Mouse (Mus musculus) MEL (cell line): ENCODE results near the gene Klk7. TPM values are rescaled to one million over a fixed set of nuclear protein-coding genes. Genes with fewer than 3 reads are reported as not detected.

ENCODE experiments used
- DNase-seq: peaks from one replicate; pipeline ENCODE4 v3.0.0; 2011; ENCODE audit warnings: low read depth, low spot score
- H3K27ac ChIP-seq: 2 replicates; pipeline ENCODE4 v1.5.1; 2012; ENCODE audit warnings: low read depth, mild to moderate bottlenecking, control low read depth, low read length, moderate library complexity; ENCODE audit not compliant: control insufficient read depth
- H3K27me3 ChIP-seq, 2 experiments: fragments of 150-350 bp in 1 of 2; sonication (generic) in 1 of 2; 2 replicates each; pipeline ENCODE4 v1.6.1; 2012; ENCODE audit warnings: low read length in 2 of 2, mild to moderate bottlenecking in 2 of 2, improper control_type of control experiment in 1 of 2, moderate library complexity in 1 of 2; ENCODE audit not compliant: insufficient read depth in 2 of 2, control insufficient read depth in 1 of 2
- H3K36me3 ChIP-seq, 2 experiments: 2 replicates each; pipeline ENCODE4 v1.6.1; 2012 to 2014; ENCODE audit warnings: low read length in 2 of 2, improper control_type of control experiment in 1 of 2, inconsistent platforms in 1 of 2, mild to moderate bottlenecking in 1 of 2; ENCODE audit not compliant: insufficient read depth in 2 of 2, control insufficient read depth in 1 of 2
- H3K4me1 ChIP-seq, 2 experiments: fragments of 150-350 bp in 1 of 2; sonication (generic) in 1 of 2; 2 replicates each; pipeline ENCODE4 v1.6.1; 2012; ENCODE audit warnings: low read length in 2 of 2, improper control_type of control experiment in 1 of 2, mild to moderate bottlenecking in 1 of 2; ENCODE audit not compliant: insufficient read depth in 2 of 2, control insufficient read depth in 1 of 2
- H3K4me3 ChIP-seq, 2 experiments: fragments of 150-350 bp in 1 of 2; sonication (generic) in 1 of 2; 2 replicates each; pipeline ENCODE4 v1.5.1; 2012; ENCODE audit warnings: low read depth in 2 of 2, low read length in 2 of 2, mild to moderate bottlenecking in 2 of 2, moderate library complexity in 2 of 2, control low read depth in 1 of 2, improper control_type of control experiment in 1 of 2; ENCODE audit not compliant: control insufficient read depth in 1 of 2, insufficient read depth in 1 of 2
- H3K79me2 ChIP-seq: 2 replicates; pipeline ENCODE4 v1.6.1; 2012; ENCODE audit warnings: mild to moderate bottlenecking, low read length, moderate library complexity; ENCODE audit not compliant: control insufficient read depth, poor library complexity, insufficient read depth
- H3K9ac ChIP-seq: 2 replicates; pipeline ENCODE4 v1.6.1; 2012; ENCODE audit warnings: low read depth, mild to moderate bottlenecking, control low read depth, low read length, moderate library complexity; ENCODE audit not compliant: control insufficient read depth, poor library complexity, severe bottlenecking
- H3K9me3 ChIP-seq: fragments of 150-350 bp; sonication (generic); replicated peaks from 2 replicates; pipeline ENCODE4 v1.6.1; 2012; ENCODE audit warnings: mild to moderate bottlenecking, low read length, improper control_type of control experiment, moderate library complexity; ENCODE audit not compliant: insufficient read depth
- CHD1 ChIP-seq: IDR thresholded peaks from 2 replicates; pipeline ENCODE4 v1.6.1; 2012; ENCODE audit warnings: low read depth, mild to moderate bottlenecking, inconsistent platforms, low read length, improper control_type of control experiment
- CTCF ChIP-seq, 3 experiments: IDR thresholded peaks in 2 of 3; conservative IDR thresholded peaks in 1 of 3; 2 replicates each; pipeline ENCODE4 v1.5.1; 2011 to 2012; ENCODE audit warnings: low read length in 3 of 3, low read depth in 2 of 3, mild to moderate bottlenecking in 2 of 3, improper control_type of control experiment in 1 of 3, inconsistent platforms in 1 of 3, mixed read lengths in 1 of 3, moderate library complexity in 1 of 3; ENCODE audit not compliant: control insufficient read depth in 1 of 3, insufficient read depth in 1 of 3, poor library complexity in 1 of 3, severe bottlenecking in 1 of 3
- ELF1 ChIP-seq: IDR thresholded peaks from 2 replicates; pipeline ENCODE4 v1.6.1; 2014; ENCODE audit warnings: low read depth, mild to moderate bottlenecking, inconsistent platforms, low read length, improper control_type of control experiment, moderate library complexity
- EP300 ChIP-seq, 2 experiments: IDR thresholded peaks; 2 replicates each; pipeline ENCODE4 v1.6.1; 2011; ENCODE audit warnings: improper control_type of control experiment in 2 of 2, low read length in 2 of 2, low read depth in 1 of 2, mild to moderate bottlenecking in 1 of 2
- ETS1 ChIP-seq: IDR thresholded peaks from 2 replicates; pipeline ENCODE4 v1.6.1; 2012; ENCODE audit warnings: low read depth, mild to moderate bottlenecking, inconsistent platforms, low read length, improper control_type of control experiment, moderate library complexity
- MEF2A ChIP-seq: IDR thresholded peaks from 2 replicates; pipeline ENCODE4 v1.6.1; 2014; ENCODE audit warnings: low read depth, mild to moderate bottlenecking, inconsistent platforms, low read length, improper control_type of control experiment; ENCODE audit not compliant: poor library complexity, insufficient replicate concordance, severe bottlenecking; ENCODE audit errors: extremely low read depth
- MXI1 ChIP-seq: IDR thresholded peaks from 2 replicates; pipeline ENCODE4 v1.6.1; 2011; ENCODE audit warnings: mild to moderate bottlenecking, low read depth, low read length, improper control_type of control experiment
- MYB ChIP-seq: IDR thresholded peaks from 2 replicates; pipeline ENCODE4 v1.6.1; 2011; ENCODE audit warnings: mild to moderate bottlenecking, low read depth, low read length, improper control_type of control experiment
- MYC ChIP-seq: IDR thresholded peaks from 2 replicates; pipeline ENCODE4 v1.6.1; 2011; ENCODE audit warnings: low read depth, mild to moderate bottlenecking, low read length, improper control_type of control experiment, moderate library complexity
- POLR2A ChIP-seq, 2 experiments: IDR thresholded peaks; 2 replicates each; pipeline ENCODE4 v1.6.1; 2011 to 2012; ENCODE audit warnings: low read length in 2 of 2, mild to moderate bottlenecking in 2 of 2, control low read depth in 1 of 2, improper control_type of control experiment in 1 of 2, low read depth in 1 of 2, moderate library complexity in 1 of 2; ENCODE audit not compliant: control insufficient read depth in 1 of 2, insufficient read depth in 1 of 2, poor library complexity in 1 of 2
- POLR2AphosphoS2 ChIP-seq: IDR thresholded peaks from 2 replicates; pipeline ENCODE4 v1.6.1; 2011; ENCODE audit warnings: low read length, improper control_type of control experiment
- POLR2AphosphoS5 ChIP-seq: IDR thresholded peaks from 2 replicates; pipeline ENCODE4 v1.6.1; 2012; ENCODE audit warnings: low read depth, borderline replicate concordance, mild to moderate bottlenecking, inconsistent platforms, low read length, moderate library complexity, mixed read lengths
- RCOR1 ChIP-seq: IDR thresholded peaks from 2 replicates; pipeline ENCODE4 v1.6.1; 2012; ENCODE audit warnings: low read depth, mild to moderate bottlenecking, inconsistent platforms, low read length, improper control_type of control experiment
- TBP ChIP-seq: IDR thresholded peaks from 2 replicates; pipeline ENCODE4 v1.8.0; 2011; ENCODE audit warnings: low read depth, low read length, improper control_type of control experiment
- USF1 ChIP-seq: IDR thresholded peaks from 2 replicates; pipeline ENCODE4 v1.6.1; 2014; ENCODE audit warnings: low read depth, mild to moderate bottlenecking, inconsistent platforms, low read length, improper control_type of control experiment, moderate library complexity
- ZKSCAN1 ChIP-seq: IDR thresholded peaks from 2 replicates; pipeline ENCODE4 v1.6.1; 2012; ENCODE audit warnings: low read depth, mild to moderate bottlenecking, inconsistent platforms, low read length, improper control_type of control experiment, moderate library complexity
- ZMIZ1 ChIP-seq: IDR thresholded peaks from 2 replicates; pipeline ENCODE4 v1.6.1; 2012; ENCODE audit warnings: low read depth, mild to moderate bottlenecking, inconsistent platforms, low read length, improper control_type of control experiment, moderate library complexity
- ZNF384 ChIP-seq: IDR thresholded peaks from 2 replicates; pipeline ENCODE4 v1.6.1; 2012; ENCODE audit warnings: low read depth, mild to moderate bottlenecking, inconsistent platforms, low read length, improper control_type of control experiment
- polyA plus RNA-seq, 2 experiments: library from polyadenylated mRNA; stranded (reverse) in 1 of 2; unstranded in 1 of 2; fragments of >175 nt in 1 of 2; fragments of >200 nt in 1 of 2; gene quantifications; 2 replicates each; pipeline versions ENCODE4 v1.2.1 to v1.2.4; 2012; ENCODE audit warnings: low replicate concordance in 2 of 2, low read depth in 1 of 2; ENCODE audit not compliant: insufficient read length in 2 of 2, insufficient read depth in 1 of 2, missing spikeins in 1 of 2
- total RNA-seq: library from RNA; depleted of rRNA; stranded (reverse); fragments of 300-350 nt; gene quantifications from 2 replicates; pipeline ENCODE4 v1.2.3, GENCODE M21; 2012; rRNA removed

Klk7 gene
- total and polyA plus RNA-seq, 3 experiments: not detected

DNA sequence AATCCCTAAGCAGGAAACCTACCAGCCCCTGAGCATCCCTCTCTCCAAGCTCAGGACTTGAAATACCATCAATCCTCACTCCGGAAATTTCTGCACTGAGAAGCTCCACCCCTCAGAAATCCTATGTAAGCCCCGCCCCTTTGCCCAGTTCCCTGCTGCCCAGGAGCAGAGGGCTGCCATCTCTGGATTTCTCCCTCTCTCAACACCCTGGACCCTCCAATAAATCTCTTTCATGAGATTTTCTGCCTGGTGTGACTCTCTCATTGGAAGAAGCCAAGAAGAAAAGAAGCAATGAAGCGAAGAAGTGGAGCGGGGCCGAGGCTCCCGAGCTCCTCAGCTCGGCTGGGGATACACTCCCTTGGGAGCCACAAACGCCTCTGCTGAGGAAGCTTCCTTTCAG, 49.3 kb downstream of the Klk7 start:
- Histone ChIP-seq H3K9ac (no peak overlapping the region), H3K4me3 (no peak overlapping the region), H3K27me3 (no peaks in the 10 kb centered on the region), H3K27ac (no peak overlapping the region), H3K9me3 (no peaks in the 10 kb centered on the region), H3K4me1 (no peaks in the 10 kb centered on the region), H3K79me2 (no peaks in the 10 kb centered on the region), H3K36me3 (no peaks in the 10 kb centered on the region)
- DNase-seq: no peak
- TF ChIP-seq ELF1 (no peak), ZNF384 (no peak), MYC (no peak), MYB (no peak), POLR2AphosphoS5 (no peak), ZMIZ1 (no peak), MXI1 (no peak), POLR2AphosphoS2 (no peak), TBP (no peak), MEF2A (no peak), CTCF (IDR thresholded peaks at IDR 0.05 in 2 of 3, conservative IDR thresholded peaks at IDR 0.05 in 1 of 3; ENCODE audit: control insufficient read depth in 1 of 3, insufficient read depth in 1 of 3, low read depth in 2 of 3, low read length in 3 of 3, poor library complexity in 1 of 3, severe bottlenecking in 1 of 3) (no peak), USF1 (no peak), CHD1 (no peak), POLR2A (IDR thresholded peaks at IDR 0.05; ENCODE audit: control insufficient read depth in 1 of 2, insufficient read depth in 1 of 2, low read depth in 1 of 2, low read length in 2 of 2, poor library complexity in 1 of 2) (no peak), ETS1 (no peak), RCOR1 (no peak), EP300 (IDR thresholded peaks at IDR 0.05; ENCODE audit: low read depth in 1 of 2, low read length in 2 of 2) (no peak), ZKSCAN1 (no peak)

Other genes with a start within 250 kb of the Klk7 start
- gene Zfp658, start 249.0 kb upstream of the Klk7 start, total RNA-seq: not detected in 2 replicates
- gene Zfp658, start 249.0 kb upstream of the Klk7 start, polyA plus RNA-seq: not detected
- gene Zfp719, start 231.7 kb upstream of the Klk7 start, total RNA-seq: 3.6 and 5.5 TPM in 2 replicates
- gene Zfp719, start 231.7 kb upstream of the Klk7 start, polyA plus RNA-seq: 1 to 10 TPM in 1 of 2 experiments, not detected in 1; 1.9 TPM
- gene Zfp819, start 204.1 kb upstream of the Klk7 start, total RNA-seq: 0.10 TPM in 1 of 2 replicates, not detected in the other
- under 1 TPM in 1 of 2 experiments, not detected in 1; 0.06 TPM for gene Zfp819, start 204.1 kb upstream of the Klk7 start, polyA plus RNA-seq
- gene Ceacam18, start 176.6 kb upstream of the Klk7 start, total RNA-seq: 0.08 and 0.13 TPM in 2 replicates
- gene Ceacam18, start 176.6 kb upstream of the Klk7 start, polyA plus RNA-seq: under 1 TPM in 1 of 2 experiments, not detected in 1; 0.04 TPM
- not detected in 2 replicates for gene Siglece, start 151.1 kb upstream of the Klk7 start, total RNA-seq
- under 1 TPM in 1 of 2 experiments, not detected in 1; 0.07 TPM for gene Siglece, start 151.1 kb upstream of the Klk7 start, polyA plus RNA-seq
- 12.4 and 17.2 TPM in 2 replicates for gene Ctu1, start 139.3 kb upstream of the Klk7 start, total RNA-seq
- gene Ctu1, start 139.3 kb upstream of the Klk7 start, polyA plus RNA-seq: 10 to 100 TPM in 1 of 2 experiments, not detected in 1; 15.6 TPM
- not detected in 2 replicates for gene Klk14, start 120.9 kb upstream of the Klk7 start, total RNA-seq
- gene Klk14, start 120.9 kb upstream of the Klk7 start, polyA plus RNA-seq: under 1 TPM in 1 of 2 experiments, not detected in 1; 0.13 TPM
- not detected in 2 replicates for gene Klk13, start 98.7 kb upstream of the Klk7 start, total RNA-seq
- not detected for gene Klk13, start 98.7 kb upstream of the Klk7 start, polyA plus RNA-seq
- not detected in 2 replicates for gene Klk12, start 42.4 kb upstream of the Klk7 start, total RNA-seq
- gene Klk12, start 42.4 kb upstream of the Klk7 start, polyA plus RNA-seq: not detected
- gene Klk11, start 36.7 kb upstream of the Klk7 start, total RNA-seq: not detected in 2 replicates
- not detected for gene Klk11, start 36.7 kb upstream of the Klk7 start, polyA plus RNA-seq
- not detected in 2 replicates for gene Klk10, start 30.3 kb upstream of the Klk7 start, total RNA-seq
- gene Klk10, start 30.3 kb upstream of the Klk7 start, polyA plus RNA-seq: not detected
- gene Klk9, start 19.4 kb upstream of the Klk7 start, total RNA-seq: not detected in 2 replicates
- gene Klk9, start 19.4 kb upstream of the Klk7 start, polyA plus RNA-seq: not detected
- not detected in 2 replicates for gene Klk8, start 13.7 kb upstream of the Klk7 start, total RNA-seq
- not detected for gene Klk8, start 13.7 kb upstream of the Klk7 start, polyA plus RNA-seq
- not detected in 2 replicates for gene Klk6, start 13.2 kb downstream of the Klk7 start, total RNA-seq
- not detected for gene Klk6, start 13.2 kb downstream of the Klk7 start, polyA plus RNA-seq
- gene Klk5, start 30.7 kb downstream of the Klk7 start, total RNA-seq: not detected in 2 replicates
- not detected for gene Klk5, start 30.7 kb downstream of the Klk7 start, polyA plus RNA-seq
- gene Klk4, start 69.9 kb downstream of the Klk7 start, total RNA-seq: not detected in 2 replicates
- gene Klk4, start 69.9 kb downstream of the Klk7 start, polyA plus RNA-seq: not detected
- not detected in 2 replicates for gene Klk15, start 122.4 kb downstream of the Klk7 start, total RNA-seq
- not detected for gene Klk15, start 122.4 kb downstream of the Klk7 start, polyA plus RNA-seq
- gene Klk1b8, start 139.4 kb downstream of the Klk7 start, total RNA-seq: not detected in 2 replicates
- not detected for gene Klk1b8, start 139.4 kb downstream of the Klk7 start, polyA plus RNA-seq
- gene Klk1b1, start 155.5 kb downstream of the Klk7 start, total RNA-seq: not detected in 2 replicates
- not detected for gene Klk1b1, start 155.5 kb downstream of the Klk7 start, polyA plus RNA-seq
- gene Klk1b9, start 164.8 kb downstream of the Klk7 start, total RNA-seq: not detected in 2 replicates
- not detected for gene Klk1b9, start 164.8 kb downstream of the Klk7 start, polyA plus RNA-seq
- not detected in 2 replicates for gene Klk1b11, start 184.6 kb downstream of the Klk7 start, total RNA-seq
- not detected for gene Klk1b11, start 184.6 kb downstream of the Klk7 start, polyA plus RNA-seq
- gene Klk1b26, start 200.9 kb downstream of the Klk7 start, total RNA-seq: not detected in 2 replicates
- not detected for gene Klk1b26, start 200.9 kb downstream of the Klk7 start, polyA plus RNA-seq
- not detected in 2 replicates for gene Klk1b27, start 241.0 kb downstream of the Klk7 start, total RNA-seq
- gene Klk1b27, start 241.0 kb downstream of the Klk7 start, polyA plus RNA-seq: not detected